Mouse (Mus musculus): ENCODE results near the gene Fasl. TPM values are rescaled to one million over a fixed set of nuclear protein-coding genes. Genes with fewer than 3 reads are reported as not detected.

Fasl gene
- polyA plus RNA-seq (2014; fragmentation: Nextera tagmentation; extraction: Ambion mirVana), result 0.23 TPM in 1 of 2 replicates, not detected in the other

- H3K27me3 ChIP-seq (ENCODE audit: control insufficient read depth, insufficient read depth, low read length), result no peaks in the 10 kb centered on the region
- DNase-seq (no peak), ATAC-seq (ENCODE audit: low FRiP score, low TSS enrichment) (no peak)
- no peaks in the 10 kb centered on the region for H3K4me1 ChIP-seq (ENCODE audit: control insufficient read depth, insufficient read depth, low read length)
- no peaks in the 10 kb centered on the region for H3K36me3 ChIP-seq (ENCODE audit: control insufficient read depth, insufficient read depth, low read length)
- WGBS, result 95% methylated on average over 9 of the region's 9 CpGs
- H3K9me3 ChIP-seq (ENCODE audit: control insufficient read depth, low read length), result no peaks in the 10 kb centered on the region
- no peak within 1 kb of the TSS for H3K4me3 ChIP-seq (replicated peaks; ENCODE audit: low read depth, low read length)
- no peak within 1 kb of the TSS for H3K27ac ChIP-seq (replicated peaks; ENCODE audit: low read depth, low read length)
- no peak within 1 kb of the TSS for H3K9ac ChIP-seq (replicated peaks; ENCODE audit: low read length)
- H3K4me2 ChIP-seq (ENCODE audit: low read length), result no peak within 1 kb of the TSS
Measured at GRCm38 (mm10) chr1:161788339-161788738, at the start of gene Fasl. Fasl (minus strand) TSS chr1:161788495.

DNA sequence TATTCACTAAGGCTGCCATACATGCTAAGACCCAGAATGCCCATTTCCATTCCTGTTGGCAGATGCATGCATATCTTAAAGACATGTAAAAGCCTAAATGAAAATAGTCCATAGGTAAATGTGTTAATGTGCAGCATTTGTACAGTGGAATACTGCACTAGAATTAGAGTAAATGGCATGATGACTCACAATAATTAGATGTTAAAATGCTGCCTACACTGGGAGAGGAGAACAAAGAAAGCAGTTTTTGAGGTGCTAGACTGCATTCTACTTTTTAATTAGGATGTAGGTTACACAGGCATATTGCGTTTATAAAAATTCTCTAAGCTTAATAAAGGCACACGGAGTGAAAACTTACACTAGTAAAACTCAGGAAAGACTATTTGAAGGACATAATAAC, 38.4 kb upstream of the Fasl start:
- WGBS, result 94% methylated on average over 2 of the region's 2 CpGs
- H3K4me2 ChIP-seq (ENCODE audit: low read length), result no peak overlapping the region
- no peaks in the 10 kb centered on the region for H3K9me3 ChIP-seq (ENCODE audit: control insufficient read depth, low read length)
- H3K4me3 ChIP-seq (replicated peaks; ENCODE audit: low read depth, low read length), result no peak overlapping the region
- ATAC-seq (ENCODE audit: low FRiP score, low TSS enrichment) (no peak), DNase-seq (no peak)
- H3K27ac ChIP-seq (replicated peaks; ENCODE audit: low read depth, low read length), result no peak overlapping the region
- peaks cover 27% of the 10 kb centered on the region for H3K36me3 ChIP-seq (ENCODE audit: control insufficient read depth, insufficient read depth, low read length)
- H3K9ac ChIP-seq (replicated peaks; ENCODE audit: low read length), result no peak overlapping the region
- H3K4me1 ChIP-seq (ENCODE audit: control insufficient read depth, insufficient read depth, low read length), result no peaks in the 10 kb centered on the region
- H3K27me3 ChIP-seq (ENCODE audit: control insufficient read depth, insufficient read depth, low read length), result no peaks in the 10 kb centered on the region

- Histone ChIP-seq H3K4me1 (ENCODE audit: control insufficient read depth, insufficient read depth, low read length) (no peaks in the 10 kb centered on the region), H3K4me3 (replicated peaks; ENCODE audit: low read depth, low read length) (no peak overlapping the region), H3K4me2 (ENCODE audit: low read length) (no peak overlapping the region), H3K27ac (replicated peaks; ENCODE audit: low read depth, low read length) (no peak overlapping the region), H3K27me3 (ENCODE audit: control insufficient read depth, insufficient read depth, low read length) (no peaks in the 10 kb centered on the region), H3K9ac (replicated peaks; ENCODE audit: low read length) (no peak overlapping the region), H3K36me3 (ENCODE audit: control insufficient read depth, insufficient read depth, low read length) (no peaks in the 10 kb centered on the region), H3K9me3 (ENCODE audit: control insufficient read depth, low read length) (no peaks in the 10 kb centered on the region)
- DNase-seq (no peak), ATAC-seq (ENCODE audit: low FRiP score, low TSS enrichment) (no peak)
- 96% methylated on average over 5 of the region's 5 CpGs for WGBS
Measured at GRCm38 (mm10) chr1:161809428-161809827, 21.1 kb upstream of the Fasl start.

DNA sequence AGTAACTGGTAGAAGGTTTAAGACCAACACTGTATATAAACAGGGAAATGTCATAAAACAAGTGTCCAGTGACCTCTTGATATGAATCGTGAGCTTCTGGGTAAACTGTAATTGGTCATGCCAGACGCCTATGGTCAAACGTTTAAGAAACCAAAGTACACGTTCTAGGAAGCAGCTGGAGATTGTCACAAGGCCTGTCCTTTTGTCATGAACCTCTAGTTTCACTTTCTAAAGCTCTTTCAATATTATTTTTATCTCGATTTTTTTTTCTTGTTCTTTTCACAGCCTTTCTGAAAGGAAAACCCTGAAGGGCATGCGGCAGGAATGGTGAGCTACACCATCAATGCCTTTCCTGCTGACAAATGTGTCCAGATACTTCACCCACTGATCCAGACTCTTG, 20.7 kb upstream of the Fasl start:
- DNase-seq (no peak), ATAC-seq (ENCODE audit: low FRiP score, low TSS enrichment) (no peak)
- no peak overlapping the region for H3K9ac ChIP-seq (replicated peaks; ENCODE audit: low read length)
- H3K27me3 ChIP-seq (ENCODE audit: control insufficient read depth, insufficient read depth, low read length), result no peaks in the 10 kb centered on the region
- no peaks in the 10 kb centered on the region for H3K4me1 ChIP-seq (ENCODE audit: control insufficient read depth, insufficient read depth, low read length)
- no peak overlapping the region for H3K27ac ChIP-seq (replicated peaks; ENCODE audit: low read depth, low read length)
- WGBS, result 90% methylated on average over 6 of the region's 6 CpGs
- H3K9me3 ChIP-seq (ENCODE audit: control insufficient read depth, low read length), result no peaks in the 10 kb centered on the region
- H3K4me3 ChIP-seq (replicated peaks; ENCODE audit: low read depth, low read length), result no peak overlapping the region
- H3K36me3 ChIP-seq (ENCODE audit: control insufficient read depth, insufficient read depth, low read length), result no peaks in the 10 kb centered on the region
- no peak overlapping the region for H3K4me2 ChIP-seq (ENCODE audit: low read length)

- no peaks in the 10 kb centered on the region for H3K27me3 ChIP-seq (ENCODE audit: control insufficient read depth, insufficient read depth, low read length)
- no peak overlapping the region for H3K27ac ChIP-seq (replicated peaks; ENCODE audit: low read depth, low read length)
- ATAC-seq (ENCODE audit: low FRiP score, low TSS enrichment) (no peak), DNase-seq (no peak)
- H3K9me3 ChIP-seq (ENCODE audit: control insufficient read depth, low read length), result no peaks in the 10 kb centered on the region
- no peak overlapping the region for H3K9ac ChIP-seq (replicated peaks; ENCODE audit: low read length)
- no peaks in the 10 kb centered on the region for H3K36me3 ChIP-seq (ENCODE audit: control insufficient read depth, insufficient read depth, low read length)
- 91% methylated on average over 8 of the region's 8 CpGs for WGBS
- H3K4me1 ChIP-seq (ENCODE audit: control insufficient read depth, insufficient read depth, low read length), result no peaks in the 10 kb centered on the region
- H3K4me3 ChIP-seq (replicated peaks; ENCODE audit: low read depth, low read length), result no peak overlapping the region
- no peak overlapping the region for H3K4me2 ChIP-seq (ENCODE audit: low read length)
Measured at GRCm38 (mm10) chr1:161804541-161804971, 16.3 kb upstream of the Fasl start.

GRCm38 (mm10) chr1:161801321-161801720, 13.0 kb upstream of the Fasl start:
- Histone ChIP-seq H3K36me3 (ENCODE audit: control insufficient read depth, insufficient read depth, low read length) (no peaks in the 10 kb centered on the region), H3K27ac (replicated peaks; ENCODE audit: low read depth, low read length) (no peak overlapping the region), H3K9ac (replicated peaks; ENCODE audit: low read length) (no peak overlapping the region), H3K27me3 (ENCODE audit: control insufficient read depth, insufficient read depth, low read length) (no peaks in the 10 kb centered on the region), H3K4me2 (ENCODE audit: low read length) (no peak overlapping the region), H3K9me3 (ENCODE audit: control insufficient read depth, low read length) (no peaks in the 10 kb centered on the region), H3K4me1 (ENCODE audit: control insufficient read depth, insufficient read depth, low read length) (no peaks in the 10 kb centered on the region), H3K4me3 (replicated peaks; ENCODE audit: low read depth, low read length) (no peak overlapping the region)
- no peak for ATAC-seq (ENCODE audit: low FRiP score, low TSS enrichment)
- 90% methylated on average over 2 of the region's 2 CpGs for WGBS
- no peak for DNase-seq

DNA sequence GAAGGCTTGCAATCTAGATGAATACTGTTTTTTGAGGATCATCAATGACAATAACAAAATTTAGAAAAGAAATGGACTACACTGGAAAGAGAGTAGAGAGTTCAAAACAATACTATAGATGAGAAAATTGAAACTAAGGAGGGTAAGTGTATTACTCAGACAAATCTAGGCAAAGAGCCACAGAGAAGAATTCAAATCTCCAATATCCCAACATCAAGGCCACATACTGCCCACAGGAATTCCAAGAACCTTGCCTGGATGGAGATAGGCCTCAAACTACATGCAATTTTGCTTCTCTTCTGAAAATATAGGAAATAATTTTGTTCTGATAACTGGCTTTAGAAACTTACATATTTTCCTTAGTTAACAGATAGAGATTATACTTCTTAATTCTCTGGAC, 12.0 kb upstream of the Fasl start:
- Histone ChIP-seq H3K4me3 (replicated peaks; ENCODE audit: low read depth, low read length) (no peak overlapping the region), H3K36me3 (ENCODE audit: control insufficient read depth, insufficient read depth, low read length) (no peaks in the 10 kb centered on the region), H3K27me3 (ENCODE audit: control insufficient read depth, insufficient read depth, low read length) (no peaks in the 10 kb centered on the region), H3K27ac (replicated peaks; ENCODE audit: low read depth, low read length) (no peak overlapping the region), H3K4me1 (ENCODE audit: control insufficient read depth, insufficient read depth, low read length) (no peaks in the 10 kb centered on the region), H3K4me2 (ENCODE audit: low read length) (no peak overlapping the region), H3K9ac (replicated peaks; ENCODE audit: low read length) (no peak overlapping the region), H3K9me3 (ENCODE audit: control insufficient read depth, low read length) (no peaks in the 10 kb centered on the region)
- DNase-seq (no peak), ATAC-seq (ENCODE audit: low FRiP score, low TSS enrichment) (no peak)

GRCm38 (mm10) chr1:161799791-161800190, 11.5 kb upstream of the Fasl start:
- H3K4me3 ChIP-seq (replicated peaks; ENCODE audit: low read depth, low read length), result no peak overlapping the region
- no peaks in the 10 kb centered on the region for H3K4me1 ChIP-seq (ENCODE audit: control insufficient read depth, insufficient read depth, low read length)
- H3K27ac ChIP-seq (replicated peaks; ENCODE audit: low read depth, low read length), result no peak overlapping the region
- H3K4me2 ChIP-seq (ENCODE audit: low read length), result no peak overlapping the region
- H3K9me3 ChIP-seq (ENCODE audit: control insufficient read depth, low read length), result no peaks in the 10 kb centered on the region
- H3K9ac ChIP-seq (replicated peaks; ENCODE audit: low read length), result no peak overlapping the region
- DNase-seq (no peak), ATAC-seq (ENCODE audit: low FRiP score, low TSS enrichment) (no peak)
- H3K27me3 ChIP-seq (ENCODE audit: control insufficient read depth, insufficient read depth, low read length), result no peaks in the 10 kb centered on the region
- no peaks in the 10 kb centered on the region for H3K36me3 ChIP-seq (ENCODE audit: control insufficient read depth, insufficient read depth, low read length)

- Histone ChIP-seq H3K36me3 (ENCODE audit: control insufficient read depth, insufficient read depth, low read length) (no peaks in the 10 kb centered on the region), H3K4me3 (replicated peaks; ENCODE audit: low read depth, low read length) (no peak overlapping the region), H3K27me3 (ENCODE audit: control insufficient read depth, insufficient read depth, low read length) (no peaks in the 10 kb centered on the region), H3K4me1 (ENCODE audit: control insufficient read depth, insufficient read depth, low read length) (no peaks in the 10 kb centered on the region), H3K9me3 (ENCODE audit: control insufficient read depth, low read length) (no peaks in the 10 kb centered on the region), H3K9ac (replicated peaks; ENCODE audit: low read length) (no peak overlapping the region), H3K27ac (replicated peaks; ENCODE audit: low read depth, low read length) (no peak overlapping the region), H3K4me2 (ENCODE audit: low read length) (no peak overlapping the region)
- WGBS, result 92% methylated on average over 3 of the region's 3 CpGs
- ATAC-seq (ENCODE audit: low FRiP score, low TSS enrichment) (no peak), DNase-seq (no peak)
Measured at GRCm38 (mm10) chr1:161798866-161799265, 10.6 kb upstream of the Fasl start.
